Mouse (Mus musculus) kidney, postnatal 10 days (tissue): ENCODE measurements around the gene Fxyd3.

Experiments
- DNase-seq: peaks from one replicate; pipeline ENCODE4 v3.0.0; 2021; ENCODE audit warnings: mixed read lengths

The Fxyd3 gene

DNA sequence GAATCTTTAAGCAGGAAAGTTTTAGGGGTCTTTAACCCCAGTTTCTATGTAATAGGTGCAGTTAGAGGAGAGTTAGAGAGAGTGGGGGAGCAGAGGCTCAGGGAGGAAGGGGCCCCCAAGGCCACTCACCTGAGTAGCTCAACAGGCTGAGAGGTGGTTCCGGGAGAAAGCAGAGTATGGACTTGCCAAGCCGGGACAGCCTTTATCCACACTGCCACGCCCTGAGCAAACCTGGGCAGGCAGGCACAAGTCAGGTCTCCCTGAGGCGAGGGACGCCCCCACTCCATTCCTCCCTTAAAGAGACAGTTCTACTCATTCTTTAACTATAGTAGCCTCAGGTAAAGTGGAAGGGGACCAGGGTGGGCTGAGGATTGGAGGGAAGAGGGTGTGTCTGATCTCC is at the start of gene Fxyd3:
Fxyd3 (minus strand) TSS at position 213 of the 400 bp plus-strand sequence.
- no peak for DNase-seq

DNA sequence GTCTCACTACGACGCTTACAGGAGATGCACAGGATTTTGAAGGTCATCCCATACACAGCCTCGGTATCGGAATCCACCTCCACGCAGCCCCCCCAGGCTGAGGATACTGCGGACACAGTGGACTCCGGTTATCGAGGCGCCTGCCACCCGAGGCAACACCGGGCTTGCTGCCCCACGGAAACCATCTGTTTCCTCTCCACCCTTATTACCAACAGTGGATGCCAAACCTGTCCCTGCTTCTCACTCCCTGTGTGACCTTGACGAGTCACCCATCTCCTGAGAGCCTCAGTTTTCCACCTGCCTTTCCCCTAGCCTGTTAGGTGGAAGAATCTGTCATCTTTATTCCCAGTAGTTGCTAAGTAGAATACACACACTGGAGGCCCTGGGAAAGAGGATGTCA is 48.6 kb upstream of the Fxyd3 start:
- no peak for DNase-seq

- no peak for DNase-seq
Measured at GRCm38 (mm10) chr7:31124381-31124780, 47.9 kb upstream of the Fxyd3 start.

- DNase-seq: no peak
Measured at GRCm38 (mm10) chr7:31123697-31124096, 47.2 kb upstream of the Fxyd3 start.

DNA sequence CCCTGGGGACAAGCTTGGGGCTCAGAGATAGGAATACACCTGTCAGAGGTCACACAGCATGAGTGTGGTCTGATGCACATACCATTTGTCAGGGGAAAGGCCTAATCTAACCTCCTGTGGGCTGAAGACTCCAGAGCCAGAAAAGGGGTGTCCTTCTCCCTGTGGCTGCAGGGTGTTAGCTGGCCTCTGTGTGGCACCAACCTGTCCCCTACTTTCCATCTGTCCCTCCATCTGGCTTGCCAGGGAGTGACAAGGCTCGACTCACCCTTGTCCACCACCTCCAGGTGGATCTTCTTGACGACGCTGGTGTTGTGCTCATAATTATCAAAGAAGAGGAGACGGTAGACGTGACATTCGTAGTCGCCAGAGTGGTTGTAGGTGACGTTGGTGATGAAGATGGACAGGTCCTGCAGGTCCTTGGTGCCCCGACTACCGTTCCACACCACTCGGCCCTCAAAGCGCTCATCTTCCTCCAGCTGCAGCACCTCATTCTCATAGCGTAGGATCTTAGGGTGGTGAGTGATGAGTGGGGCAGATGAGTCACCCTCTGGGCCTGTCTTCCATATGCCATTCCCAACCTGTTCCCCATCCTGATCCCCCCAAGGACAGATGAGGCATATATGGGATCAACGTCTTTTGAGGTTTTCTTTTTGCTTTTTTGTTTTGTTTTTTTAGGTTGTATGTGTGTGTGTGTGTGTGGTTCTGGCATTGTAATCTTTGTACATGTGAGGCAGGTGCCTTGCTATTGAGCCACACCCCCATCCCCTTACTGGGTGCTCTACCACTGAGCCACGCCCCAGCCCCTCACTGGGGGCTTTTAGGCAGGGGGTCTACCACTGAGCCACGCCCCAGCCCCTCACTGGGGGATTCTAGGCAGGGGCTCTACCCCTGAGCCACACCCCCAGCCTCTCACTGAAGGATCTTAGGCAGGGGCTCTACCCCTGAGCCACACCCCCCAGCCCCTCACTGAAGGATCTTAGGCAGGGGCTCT is 46.4 kb upstream of the Fxyd3 start:
- DNase-seq: no peak

DNA sequence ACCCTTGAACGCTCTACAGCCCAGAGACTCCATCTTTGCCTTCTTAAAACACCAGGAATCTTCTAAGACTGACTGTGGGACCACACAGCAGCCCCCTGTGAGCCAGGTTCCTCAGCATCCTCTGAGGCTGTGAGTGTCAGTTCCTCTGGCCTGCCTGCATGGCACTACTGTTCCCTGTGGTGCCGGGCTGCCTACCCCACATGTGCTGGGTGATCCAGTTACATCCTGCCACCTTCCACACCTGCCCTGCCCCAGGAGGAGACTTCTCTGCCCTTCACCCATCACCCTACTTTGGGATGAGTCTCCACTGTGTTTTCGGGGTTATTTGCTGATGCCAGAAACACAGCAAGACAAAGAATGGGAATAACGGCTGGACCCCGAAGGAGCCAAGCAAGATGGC is 43.1 kb upstream of the Fxyd3 start:
- no peak for DNase-seq

DNA sequence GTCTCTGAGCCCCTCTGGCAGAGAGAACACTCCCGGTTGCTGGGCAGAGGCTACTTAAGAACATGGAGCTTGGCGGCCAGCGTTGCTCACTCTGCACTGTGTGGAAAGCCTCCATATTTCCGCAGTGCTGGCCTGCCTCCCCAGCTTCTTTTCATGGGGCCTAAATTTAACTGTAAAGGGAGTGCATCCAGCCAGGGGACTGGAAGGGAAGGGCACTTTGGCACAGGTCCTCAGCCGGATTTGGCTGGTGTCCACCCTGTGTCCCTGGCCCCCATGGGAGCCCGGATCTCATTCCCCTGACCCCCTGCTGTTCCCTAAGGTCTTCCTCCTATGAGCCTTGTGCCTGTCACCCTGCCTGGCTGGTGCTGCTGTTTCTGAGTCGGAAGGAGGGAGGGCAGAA is 42.0 kb upstream of the Fxyd3 start:
- DNase-seq: peak; percentile 50

DNA sequence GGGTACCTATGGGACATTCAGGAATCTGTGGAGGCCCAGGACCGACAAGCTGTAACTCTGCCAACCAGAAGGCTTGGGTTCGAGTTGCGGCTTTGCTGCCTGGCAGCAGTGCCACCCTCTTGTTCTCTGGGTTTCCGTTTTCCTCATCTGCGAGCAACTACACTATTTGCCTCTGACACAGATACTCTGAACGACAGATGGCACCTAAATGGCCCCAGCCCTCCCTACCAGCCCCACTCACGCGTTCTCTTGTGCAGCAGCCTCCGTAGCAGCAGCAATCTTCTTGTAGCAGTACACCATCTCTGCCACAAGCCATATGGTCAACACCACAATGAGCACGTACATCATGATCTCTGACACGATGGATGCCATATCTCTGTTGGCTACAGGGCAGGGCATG is 41.0 kb upstream of the Fxyd3 start:
- DNase-seq: no peak

DNA sequence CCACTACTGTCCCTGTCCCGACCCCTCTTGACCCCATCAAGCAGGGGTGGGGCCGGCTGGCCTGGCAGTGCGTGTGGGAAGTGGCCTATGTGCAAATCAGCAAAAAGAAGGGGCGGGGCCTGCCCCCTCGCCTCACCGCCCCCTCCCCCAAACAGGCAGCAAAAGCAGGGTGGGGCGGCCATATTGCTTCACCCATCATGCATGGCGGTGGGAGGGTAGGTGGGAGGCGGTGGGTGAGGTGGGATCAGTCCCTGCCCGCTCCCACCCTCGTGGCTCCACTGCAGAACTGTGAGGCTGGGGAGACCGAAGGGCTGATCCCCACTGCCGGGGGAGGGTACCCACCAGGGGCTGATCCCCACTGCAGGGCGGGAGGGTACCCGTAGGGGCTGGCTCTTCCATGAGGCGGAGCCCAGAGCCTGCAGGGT is 40.2 kb upstream of the Fxyd3 start:
- DNase-seq: peak; percentile 45

DNA sequence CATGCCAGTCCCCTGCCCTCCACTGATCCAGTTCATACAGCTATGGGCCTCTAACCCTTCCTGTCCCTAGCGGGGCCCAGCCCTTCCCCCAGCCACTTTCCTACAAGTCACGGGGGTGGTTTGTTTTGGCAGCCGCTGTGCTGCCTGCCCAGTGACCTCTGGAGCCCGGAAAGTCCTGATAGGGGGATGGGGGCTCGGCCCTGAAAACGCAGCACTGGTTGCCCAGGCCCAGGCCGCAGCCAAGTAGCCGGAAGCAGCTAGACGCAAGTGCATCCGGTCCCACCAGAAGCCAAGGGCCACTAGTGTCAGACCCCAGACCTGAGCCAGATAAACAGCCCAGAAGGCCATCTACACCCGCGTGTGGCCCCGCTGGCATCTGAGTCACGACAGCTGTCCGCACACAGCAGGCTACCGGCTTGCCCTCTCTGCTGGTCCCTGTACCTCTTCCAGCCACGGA is 39.1 kb upstream of the Fxyd3 start:
- DNase-seq: peak; percentile 87

GRCm38 (mm10) chr7:31115182-31115581 is 38.7 kb upstream of the Fxyd3 start, which contains the start of gene Hpn:
Gene Hpn (minus strand): TSS chr7:31115290.
- peak; percentile 84 for DNase-seq

- DNase-seq: peak; percentile 62
Measured at GRCm38 (mm10) chr7:31114646-31115045, 38.1 kb upstream of the Fxyd3 start.

DNA sequence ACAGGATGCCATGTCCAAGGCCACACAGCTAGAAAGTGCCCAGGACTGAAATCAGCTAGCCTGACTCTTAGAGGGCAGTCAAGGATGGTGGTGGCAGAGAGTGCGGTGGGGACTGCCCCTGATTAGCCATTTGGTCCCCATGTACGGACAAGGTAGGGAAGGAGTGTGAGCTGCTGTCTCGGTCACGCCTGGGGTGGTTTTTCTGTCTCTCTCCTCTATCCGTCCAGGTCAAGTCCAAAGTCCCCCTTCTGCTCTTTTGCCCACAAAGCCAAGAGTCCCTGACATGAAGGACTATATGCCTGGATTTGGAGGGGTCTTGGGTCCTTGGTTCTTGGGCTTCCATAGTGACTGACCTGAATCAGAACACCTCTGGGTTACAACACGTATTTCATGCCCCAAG is 37.3 kb upstream of the Fxyd3 start:
- peak; percentile 50 for DNase-seq

DNA sequence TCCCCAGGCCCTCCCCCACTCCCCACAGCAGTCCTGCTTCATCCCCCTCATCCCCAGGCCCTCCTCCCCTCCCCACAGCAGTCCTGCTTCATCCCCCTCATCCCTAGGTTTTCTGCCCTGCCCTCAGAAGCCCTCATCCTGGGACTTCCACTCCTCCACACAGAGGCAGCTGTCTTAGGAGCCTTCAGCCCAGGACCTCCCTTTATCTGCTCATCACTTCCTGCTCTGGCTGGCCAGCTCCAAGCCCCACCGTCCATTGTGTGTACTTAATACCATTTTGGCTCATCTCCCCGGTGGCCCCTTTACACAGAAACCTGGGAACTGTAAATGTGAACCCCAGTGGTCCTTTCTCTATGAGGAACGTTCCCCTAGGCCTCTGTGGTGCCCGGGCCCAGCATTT is 35.5 kb upstream of the Fxyd3 start:
- DNase-seq: peak; percentile 55

GRCm38 (mm10) chr7:31110861-31111385 is 34.4 kb upstream of the Fxyd3 start:
- DNase-seq: no peak

DNA sequence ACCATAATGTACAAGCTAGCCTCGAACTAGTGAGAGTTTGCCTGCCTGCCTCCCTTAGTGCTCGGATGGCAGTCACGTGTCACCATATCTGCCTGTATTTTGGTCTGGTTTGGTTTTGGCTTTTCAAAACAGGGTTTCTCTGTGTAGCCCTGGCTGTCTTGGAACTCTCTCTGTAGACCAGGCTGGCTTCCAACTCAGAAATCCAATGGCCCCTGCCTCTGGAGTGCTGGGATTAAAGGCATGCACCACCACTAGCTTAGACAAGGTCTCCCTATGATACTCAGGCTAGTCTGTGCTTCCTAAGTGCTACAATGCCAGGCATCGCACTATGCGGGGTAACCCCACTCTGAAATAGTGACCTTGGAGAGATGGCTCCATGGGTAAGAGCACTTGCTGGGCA is 33.3 kb upstream of the Fxyd3 start:
- DNase-seq: no peak

- DNase-seq: peak; percentile 84
Measured at GRCm38 (mm10) chr7:31109091-31109490, 32.6 kb upstream of the Fxyd3 start.

GRCm38 (mm10) chr7:31107781-31108180 is 31.3 kb upstream of the Fxyd3 start:
- DNase-seq: no peak

- DNase-seq: no peak
Measured at GRCm38 (mm10) chr7:31106166-31106565, 29.7 kb upstream of the Fxyd3 start.

DNA sequence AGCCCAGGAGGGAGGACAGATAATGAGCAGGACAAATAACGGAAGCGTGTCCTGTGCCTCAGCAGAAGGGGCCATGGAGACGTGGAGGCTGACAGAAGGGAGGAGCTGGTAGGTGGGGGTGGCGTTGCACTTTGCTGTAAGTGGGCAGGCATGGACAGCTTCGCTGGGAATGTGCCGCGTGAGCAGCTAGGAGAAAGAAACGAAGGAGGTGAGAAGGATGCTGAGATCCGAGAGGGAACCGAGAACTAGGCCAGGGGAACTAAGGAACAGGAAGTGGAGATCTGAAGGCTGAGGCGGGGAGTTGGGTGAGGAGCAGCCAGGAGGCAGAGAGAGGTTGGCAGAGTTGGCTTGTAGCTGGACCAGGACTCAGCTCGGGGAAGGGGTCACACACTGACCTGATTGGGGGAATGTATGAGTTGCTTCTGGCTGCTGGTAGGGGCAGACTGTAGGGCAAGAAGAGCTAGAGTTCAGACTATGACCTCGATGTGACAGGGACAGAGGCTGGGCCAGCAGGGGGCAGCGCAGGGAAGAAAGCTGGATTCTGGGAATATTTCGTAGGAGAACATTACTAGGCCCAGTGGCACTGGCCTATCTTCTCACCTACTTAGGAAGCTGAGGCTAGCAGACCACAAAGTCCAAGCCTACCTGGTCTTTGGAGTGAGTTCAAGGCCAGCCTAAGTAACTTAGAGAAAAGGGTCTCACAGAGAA is 28.7 kb upstream of the Fxyd3 start:
- peak; percentile 81 for DNase-seq

DNA sequence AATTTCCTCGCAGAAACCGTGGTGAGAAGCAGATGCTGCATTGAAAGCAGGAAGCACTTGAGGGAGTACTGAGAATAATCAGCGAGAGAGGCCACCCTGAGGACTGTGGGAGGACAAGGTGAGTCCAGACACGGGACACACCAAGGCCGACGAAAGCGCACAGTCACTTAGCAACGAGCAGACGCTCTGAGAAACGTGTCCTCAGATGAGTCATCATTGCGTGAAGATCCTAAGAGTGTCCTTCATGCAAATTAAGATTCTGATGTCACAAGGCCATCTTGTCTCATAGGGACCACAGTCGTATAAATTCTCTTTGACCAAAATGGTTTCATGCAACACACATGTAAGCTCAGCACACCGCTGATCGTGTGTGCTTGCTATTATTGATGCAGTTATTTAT is 24.3 kb upstream of the Fxyd3 start:
- no peak for DNase-seq

- no peak for DNase-seq
Measured at GRCm38 (mm10) chr7:31099612-31099982, 23.1 kb upstream of the Fxyd3 start.
